Mouse (Mus musculus) inflammation-experienced regulatory T-cells, adult 6 months (primary cell): ENCODE measurements at regions not wholly inside any gene's neighbourhood (a gene's known extent, or its start where the extent isn't known, plus 50 kb on each side); places are given as distances from the start of the nearest gene placed in this dataset.
"Not testable (repeated sequence)": the region's sequence is repeated elsewhere in the genome, so short reads cannot be mapped to it uniquely, and the experiment has no call there.

Source experiments
- ATAC-seq: one replicate; pipeline ENCODE4 v1.8.0; 2017

DNA sequence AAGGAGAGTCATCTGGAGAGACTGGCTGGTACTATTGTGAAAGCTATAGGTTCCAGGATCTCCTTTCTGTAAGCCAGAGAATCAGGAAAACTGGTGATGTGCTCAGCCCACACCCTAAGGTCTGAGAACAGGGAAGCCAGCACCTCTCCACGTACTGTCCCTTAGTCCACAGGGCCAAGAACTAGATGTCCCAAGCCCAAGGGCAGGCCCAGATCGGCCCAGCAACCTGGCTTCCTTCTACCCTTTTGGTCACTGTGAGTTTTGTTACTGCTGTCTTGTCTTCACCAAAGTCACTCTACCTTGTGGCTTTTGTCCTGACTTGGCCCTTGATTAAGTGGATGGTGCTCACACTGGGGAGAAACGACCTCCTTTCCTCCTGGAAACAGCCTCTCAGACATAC, 107.8 kb upstream of the Spata13 start:
- ATAC-seq: no peak

DNA sequence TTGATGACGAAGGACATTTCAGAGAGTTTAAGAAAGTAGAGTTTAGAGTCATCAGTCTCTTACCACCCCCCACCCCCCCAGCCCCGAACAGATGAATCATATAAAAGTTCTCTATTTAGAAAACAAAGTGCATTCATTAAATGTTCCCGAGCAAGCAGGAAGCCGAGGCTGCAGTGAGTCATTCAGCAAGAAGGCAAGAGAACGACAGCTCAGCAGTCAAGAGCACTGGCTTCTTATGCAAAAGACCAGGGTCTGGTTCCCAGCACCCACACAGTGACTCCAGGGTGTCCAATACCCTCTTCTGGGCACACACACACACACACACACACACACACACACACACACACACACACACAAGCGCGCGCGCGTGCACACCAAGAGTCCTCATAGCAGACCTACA, 107.0 kb upstream of the Spata13 start:
- ATAC-seq: no peak

DNA sequence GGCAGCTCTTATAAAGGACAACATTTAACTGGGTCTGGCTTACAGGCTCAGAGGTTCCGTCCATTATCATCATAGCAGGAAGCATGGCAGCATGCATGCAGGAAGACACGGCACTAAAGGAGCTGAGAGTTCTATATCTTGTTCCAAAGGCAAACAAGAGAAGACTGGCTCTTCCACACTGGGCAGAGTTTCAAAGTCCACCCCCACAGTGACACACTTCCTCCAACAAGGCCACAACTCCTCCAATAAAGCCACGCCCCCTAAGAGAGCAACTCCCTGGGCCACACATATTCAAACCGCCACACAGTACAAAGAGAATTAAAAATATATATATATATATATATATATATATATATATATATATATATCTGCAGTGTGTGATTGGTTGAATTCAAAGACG, 105.8 kb upstream of the Spata13 start:
- ATAC-seq: no peak

DNA sequence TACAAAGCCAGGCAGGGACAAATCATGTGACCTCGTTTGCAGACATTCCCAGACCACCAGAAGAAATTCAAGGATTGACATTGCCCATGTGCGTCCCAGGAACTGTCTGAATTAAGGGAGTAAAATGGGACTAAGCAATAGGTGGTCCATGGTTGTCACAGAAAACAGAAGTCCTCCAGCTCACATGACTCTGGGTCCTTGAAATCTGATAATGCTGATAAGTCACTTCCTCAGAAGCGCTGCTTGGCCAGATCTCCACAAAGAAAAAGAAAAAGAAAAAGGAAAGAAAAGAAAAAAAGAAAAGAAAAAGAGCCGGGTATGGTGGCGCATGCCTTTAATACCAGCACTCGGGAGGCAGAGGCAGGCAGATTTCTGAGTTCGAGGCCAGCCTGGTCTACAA, 105.3 kb upstream of the Spata13 start:
- no peak for ATAC-seq

DNA sequence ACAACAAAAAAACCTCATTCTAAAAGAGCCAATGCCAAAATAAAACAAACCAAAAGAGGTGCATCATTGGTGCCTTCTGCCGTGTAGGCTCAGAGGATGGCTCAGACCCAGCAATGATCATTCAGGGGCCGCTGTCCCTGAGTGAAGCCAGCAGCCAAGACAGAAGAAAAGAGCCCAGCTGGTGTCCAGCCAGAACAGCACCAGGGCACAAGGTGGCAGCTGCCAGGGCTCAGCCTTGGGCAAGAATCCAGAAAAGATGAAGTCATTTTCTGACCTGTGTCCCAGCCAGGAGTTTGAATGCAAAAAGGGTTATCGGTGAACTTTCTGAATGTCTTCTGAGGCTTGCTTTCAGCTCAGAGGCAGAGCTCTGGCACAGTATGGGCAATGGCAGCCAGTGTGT, 104.8 kb upstream of the Spata13 start:
- ATAC-seq: no peak

DNA sequence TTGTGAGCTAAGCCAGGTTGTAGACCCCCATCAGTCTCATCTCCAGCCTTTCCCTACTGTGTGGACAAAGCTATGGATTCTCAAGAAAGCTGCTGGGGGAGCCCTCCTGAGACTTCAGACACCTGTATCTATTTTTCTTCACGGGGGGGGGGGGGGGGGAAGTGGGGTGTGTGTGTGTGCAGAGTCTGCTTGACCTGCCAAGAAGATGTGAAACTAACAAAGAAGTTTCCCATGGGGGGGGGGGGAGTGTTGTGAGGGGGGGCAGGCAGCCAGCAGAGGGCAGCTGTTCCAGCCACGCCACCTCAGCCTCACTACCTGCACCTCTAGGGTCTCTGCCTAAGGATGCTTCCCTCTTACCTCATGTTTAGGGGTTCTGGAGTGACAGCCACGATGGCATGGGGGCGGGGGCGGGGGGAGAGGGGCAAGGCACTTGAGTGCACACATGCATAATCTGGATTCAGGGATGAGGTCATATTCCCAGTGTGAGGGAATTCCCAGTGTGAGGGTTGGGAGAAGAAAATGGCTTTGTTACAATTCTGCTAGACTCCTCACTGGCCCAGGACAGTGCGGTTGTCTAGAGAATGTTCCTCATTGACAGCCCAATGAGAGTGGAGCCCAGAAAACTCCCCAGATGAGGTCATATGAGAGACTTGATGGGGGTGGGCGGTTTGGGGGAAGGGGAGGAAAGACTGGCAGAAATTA, 104.0 kb upstream of the Spata13 start:
- no peak for ATAC-seq

DNA sequence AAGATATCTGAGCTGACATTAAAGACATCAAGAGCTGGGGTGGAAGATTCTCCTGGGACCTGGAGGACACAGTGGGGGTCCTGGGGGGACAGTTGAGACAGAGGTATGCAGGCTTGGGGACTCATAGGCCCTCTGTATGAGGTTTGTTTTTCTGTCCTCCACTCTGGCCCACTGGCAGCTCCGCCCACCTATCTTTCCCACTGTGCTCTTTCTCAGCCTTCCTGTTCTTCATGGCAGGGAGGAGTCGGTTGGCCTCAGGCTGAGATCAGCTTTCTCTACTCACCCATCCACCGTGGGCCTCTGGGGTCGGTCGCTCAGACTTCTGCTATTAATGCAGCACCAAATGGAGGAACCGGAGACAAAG, 103.5 kb upstream of the Spata13 start:
- ATAC-seq: no peak

DNA sequence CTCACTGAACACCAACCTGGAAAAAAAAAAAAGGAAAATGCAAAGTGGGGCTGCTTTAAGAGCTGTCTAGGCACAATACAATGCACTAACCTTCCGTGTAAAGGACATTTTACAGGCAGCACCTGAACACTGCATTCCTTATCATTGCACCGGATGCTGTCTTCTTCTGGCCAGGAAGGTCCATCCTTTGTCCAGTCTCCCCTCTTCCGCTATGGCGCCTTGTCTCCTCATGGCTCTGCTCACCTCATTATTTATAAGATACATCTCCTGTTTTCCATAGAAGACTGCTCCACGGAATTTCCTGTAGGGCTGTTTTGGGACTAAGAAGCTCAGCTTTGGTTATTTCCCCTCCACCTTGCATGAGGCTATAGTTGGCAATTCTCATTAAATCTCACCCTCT, 102.8 kb upstream of the Spata13 start:
- no peak for ATAC-seq

DNA sequence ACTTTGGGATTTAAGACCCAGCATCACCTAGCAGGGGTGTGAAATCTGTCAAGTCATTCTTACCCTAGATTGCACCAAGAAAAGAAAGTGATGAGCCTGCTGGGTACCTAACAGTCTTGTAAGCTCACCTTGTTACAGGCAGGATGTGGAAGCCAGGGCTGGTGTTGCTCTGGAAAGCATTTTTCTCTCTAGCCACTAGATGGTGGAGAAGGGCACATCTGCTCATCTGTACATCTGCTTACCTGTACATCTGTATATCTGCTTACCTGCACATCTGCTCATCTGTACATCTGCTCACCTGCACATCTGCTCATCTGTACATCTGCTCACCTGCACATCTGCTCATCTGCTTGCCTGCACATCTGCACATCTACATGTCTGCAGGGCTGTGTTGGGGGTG, 102.0 kb upstream of the Spata13 start:
- no peak for ATAC-seq

DNA sequence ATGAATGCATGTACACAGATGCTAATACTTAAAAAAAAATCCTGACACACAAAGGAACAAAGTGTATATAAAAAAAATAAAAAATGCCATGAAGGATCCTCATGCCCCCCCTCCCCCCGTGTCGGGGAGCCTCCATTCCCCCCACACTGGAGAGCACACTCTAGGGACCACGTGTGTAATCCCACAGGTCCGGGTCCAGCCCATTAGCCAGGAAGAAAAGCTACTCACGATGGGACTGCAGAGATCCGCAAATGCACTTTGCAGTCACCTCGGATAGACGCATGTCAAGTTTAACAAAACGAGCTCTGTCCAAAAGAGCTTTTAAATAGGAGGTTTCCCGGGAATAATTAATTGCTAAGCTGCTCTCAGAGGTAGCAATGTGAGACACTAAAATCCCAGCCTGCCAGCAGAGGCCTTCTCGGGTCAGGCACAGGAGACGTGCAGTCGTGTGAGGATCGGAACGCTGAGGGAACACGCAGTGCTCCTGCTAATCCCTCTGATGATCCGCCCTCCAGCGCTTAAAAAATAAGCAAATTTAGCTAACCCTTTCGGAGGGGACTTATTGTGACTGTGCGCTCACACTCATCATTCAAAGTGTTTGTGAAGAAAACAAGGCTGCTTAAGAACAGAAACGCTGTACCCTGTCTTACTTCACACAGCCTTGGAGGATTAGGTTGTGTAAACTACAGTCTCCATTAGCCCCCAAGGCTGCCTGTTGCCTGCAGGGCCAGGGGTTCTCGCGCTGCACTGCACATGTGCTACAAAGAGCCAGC, 100.2 kb upstream of the Spata13 start:
- ATAC-seq: no peak

DNA sequence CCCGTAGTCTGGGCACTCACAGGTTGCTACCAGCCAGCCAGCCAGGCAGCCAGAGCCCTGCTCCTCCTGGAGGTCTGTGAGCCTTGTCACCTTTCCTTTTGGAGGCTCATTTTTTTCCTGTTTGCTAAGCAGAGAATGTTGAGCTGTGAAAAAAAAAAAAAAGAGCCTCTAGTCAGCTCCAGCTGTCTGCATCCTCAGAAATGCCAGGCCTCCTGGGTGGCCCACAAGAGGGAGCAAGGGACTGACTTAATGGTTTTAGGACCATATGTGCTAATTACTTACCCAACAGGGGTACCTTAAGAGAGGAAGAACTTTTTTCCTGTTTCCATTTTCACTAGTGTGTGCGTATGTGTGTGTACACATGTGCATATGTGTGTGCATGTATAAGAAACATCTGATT, 94.8 kb upstream of the Spata13 start:
- no peak for ATAC-seq

DNA sequence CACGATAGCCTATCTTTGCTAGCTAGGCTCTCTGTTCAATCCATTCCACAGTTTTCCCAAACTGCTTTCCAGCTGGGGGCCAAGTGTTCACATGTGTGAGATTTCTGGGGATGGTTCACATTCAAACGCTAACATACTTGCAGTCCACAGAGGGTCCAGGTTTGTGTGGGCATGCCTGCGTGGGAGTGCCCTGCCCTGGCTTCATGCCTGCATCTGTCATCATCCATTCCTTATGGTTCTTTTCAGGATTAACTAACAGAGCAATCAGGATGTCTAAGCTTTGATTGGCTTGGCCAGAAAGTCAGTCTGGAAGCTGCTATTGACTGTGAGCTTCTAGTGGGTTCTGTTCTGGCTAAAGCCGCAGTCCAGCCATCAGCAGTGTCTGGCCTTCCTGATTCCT, 93.7 kb upstream of the Spata13 start:
- no peak for ATAC-seq

DNA sequence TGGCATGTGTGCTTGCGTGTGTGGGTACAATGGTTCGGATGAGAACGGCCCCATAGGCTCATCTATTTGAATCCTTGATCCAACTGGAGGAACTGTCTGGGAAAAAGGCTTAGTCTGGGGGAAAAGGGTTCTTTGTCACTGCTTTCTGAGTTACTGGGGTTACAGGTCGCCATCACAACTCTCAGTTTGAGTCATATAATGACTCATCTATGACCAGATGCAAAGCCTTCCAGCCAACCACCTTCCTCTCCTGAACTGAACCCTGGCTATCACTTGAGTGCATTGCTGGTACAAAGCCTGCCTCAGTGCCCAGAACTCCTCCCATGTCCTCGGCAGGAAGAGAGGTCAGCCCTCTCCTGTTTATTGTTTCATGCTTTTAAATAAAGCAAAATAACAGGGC, 92.2 kb upstream of the Spata13 start:
- no peak for ATAC-seq

DNA sequence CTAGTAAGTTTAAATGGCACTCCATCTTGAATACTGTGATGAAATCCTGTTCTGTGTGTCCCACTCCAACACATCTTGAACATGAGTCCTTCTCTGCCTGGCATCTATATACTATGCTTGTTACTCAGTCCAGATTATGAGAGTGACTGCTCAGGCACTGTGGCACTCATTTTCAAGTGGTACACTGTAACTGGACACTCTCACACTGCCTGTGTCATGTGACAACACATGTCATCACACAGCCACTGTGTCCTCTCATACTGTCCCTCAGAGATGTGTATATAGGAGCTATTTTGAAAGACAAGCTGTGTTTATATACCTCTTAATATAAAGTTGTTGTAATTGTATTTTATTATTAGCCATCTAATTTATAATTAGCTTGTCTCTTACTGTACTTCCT, 89.0 kb upstream of the Spata13 start:
- ATAC-seq: no peak

DNA sequence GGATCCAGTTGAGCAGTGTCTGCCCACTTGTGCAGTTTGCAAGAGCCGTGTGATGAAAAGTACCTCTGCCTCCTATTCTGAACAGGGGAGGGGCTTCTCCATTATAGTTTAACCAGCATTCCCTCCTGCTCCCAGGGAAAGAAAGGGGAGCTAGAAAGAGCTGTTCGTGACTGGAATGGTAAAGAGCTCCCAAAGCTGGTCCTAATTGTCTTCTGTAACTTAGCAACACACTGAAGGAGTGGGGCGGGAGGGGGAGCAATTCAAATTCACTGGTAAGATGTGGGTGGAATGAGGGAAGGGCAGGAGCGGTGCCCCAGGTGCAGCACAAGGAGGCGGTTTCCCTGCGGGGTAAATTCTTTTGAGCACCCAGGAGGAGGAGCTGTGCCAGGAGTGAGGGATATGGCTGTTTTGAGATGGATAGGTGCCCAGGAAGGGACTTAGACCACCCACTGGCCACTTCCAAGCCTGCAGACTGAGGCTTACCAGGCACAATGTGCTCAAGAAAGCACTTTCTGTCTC, 79.5 kb upstream of the Spata13 start:
- ATAC-seq: no peak

DNA sequence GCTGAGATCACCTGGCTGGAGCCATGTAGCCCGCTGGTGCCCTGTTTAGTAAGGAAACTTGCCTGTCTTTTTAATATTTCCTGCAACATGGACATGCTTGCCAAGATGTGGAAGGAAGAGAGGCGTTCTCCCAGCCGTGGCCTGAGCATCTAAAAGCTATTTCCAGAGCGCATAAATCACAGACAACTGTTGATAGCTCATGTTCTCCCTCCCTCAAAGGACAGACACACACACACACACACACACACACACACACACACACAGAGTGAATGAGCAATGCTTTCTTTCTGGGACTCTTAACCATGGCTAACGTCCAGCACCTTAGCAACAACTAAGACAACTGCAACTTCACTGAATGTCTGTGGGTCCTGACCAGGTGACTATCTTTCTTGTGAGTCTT, 77.3 kb upstream of the Spata13 start:
- ATAC-seq: no peak

DNA sequence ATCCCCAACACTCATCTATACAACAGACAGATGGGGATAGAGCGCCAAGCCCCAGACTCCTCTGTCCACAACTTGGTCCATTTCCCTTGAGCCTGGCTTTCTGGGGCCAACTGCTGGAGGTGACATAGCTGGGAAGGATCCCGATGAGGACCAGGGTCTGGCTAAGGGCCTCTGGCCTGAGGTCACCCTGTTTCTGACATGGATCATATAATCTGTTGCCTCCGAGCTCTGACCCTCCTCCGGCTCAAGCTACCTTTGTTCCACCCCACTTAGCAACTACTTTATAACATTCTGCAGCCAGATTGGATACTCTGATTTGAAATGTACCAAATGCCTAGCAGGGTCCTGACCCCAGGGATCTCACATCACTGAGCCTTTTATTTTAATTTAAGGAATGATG, 76.8 kb upstream of the Spata13 start:
- ATAC-seq: no peak

DNA sequence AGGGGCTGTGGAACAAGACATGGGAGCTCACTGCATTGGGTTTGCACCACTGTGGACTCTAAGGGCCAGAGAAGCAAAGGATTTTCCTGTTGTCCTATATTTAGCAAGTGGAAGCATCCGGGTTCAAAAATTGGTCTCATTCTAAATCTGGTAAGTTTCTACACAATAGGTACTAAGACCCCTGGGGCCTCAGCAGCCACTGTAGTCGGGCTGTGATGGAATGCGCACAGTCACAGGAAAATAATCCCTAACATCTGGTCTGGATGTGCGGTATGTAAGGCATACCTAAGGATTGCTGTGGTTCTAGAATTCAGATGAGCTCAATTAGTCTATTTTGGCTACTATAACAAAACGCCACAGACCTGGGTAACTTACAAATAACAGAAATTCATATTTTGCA, 74.4 kb upstream of the Spata13 start:
- no peak for ATAC-seq

DNA sequence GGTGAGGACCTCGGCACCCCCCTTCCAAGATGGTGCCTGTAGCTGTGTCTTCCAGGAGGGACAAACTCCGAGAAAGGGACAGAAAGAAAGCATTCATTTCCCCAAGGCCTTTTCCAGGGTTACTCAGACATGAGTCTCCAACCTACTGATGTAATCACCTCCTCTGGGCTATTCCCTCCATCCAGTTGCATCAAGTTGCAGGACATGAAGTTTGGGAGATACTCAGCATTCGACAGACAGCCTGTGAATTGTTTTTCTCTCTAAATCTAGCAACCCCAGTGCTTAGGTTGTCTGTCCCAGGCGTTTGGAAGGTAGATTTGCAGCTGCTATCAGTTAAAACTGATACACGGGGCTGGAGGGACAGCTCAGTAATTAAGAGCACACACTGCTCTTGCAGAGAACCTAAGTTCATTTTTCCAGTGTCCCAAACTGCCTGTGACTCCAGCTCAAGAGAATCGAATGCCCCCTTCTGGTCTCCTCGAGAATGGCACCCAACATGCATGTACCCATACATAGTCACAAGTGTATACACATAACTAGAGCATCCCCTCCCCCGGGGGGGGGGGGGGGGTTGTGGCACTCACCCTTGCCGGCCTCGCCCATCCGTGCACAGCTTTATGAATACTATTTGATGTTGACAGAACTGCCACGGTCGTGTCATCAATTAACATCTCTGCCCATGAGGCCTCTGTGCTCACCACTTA, 73.8 kb upstream of the Spata13 start:
- no peak for ATAC-seq

DNA sequence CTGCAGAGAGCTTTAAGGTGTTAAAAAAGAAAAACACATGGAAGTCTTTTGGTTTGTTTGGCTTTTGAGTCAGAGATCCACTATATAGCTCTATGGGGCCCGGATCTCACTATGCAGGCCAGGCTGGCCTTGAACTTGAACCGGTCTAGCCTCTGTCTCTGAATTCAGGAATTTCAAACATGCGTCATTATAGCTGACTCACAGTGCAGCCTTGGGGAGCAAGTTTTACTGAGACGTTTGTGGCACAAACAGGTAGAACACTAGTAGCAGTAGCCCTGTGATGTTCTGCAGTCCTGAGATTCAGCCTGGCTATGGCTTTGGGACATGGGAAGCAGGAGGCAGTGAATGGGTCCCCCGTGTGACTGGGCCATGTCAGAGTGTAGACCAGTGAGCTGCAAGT, 57.5 kb upstream of the Spata13 start:
- ATAC-seq: no peak

DNA sequence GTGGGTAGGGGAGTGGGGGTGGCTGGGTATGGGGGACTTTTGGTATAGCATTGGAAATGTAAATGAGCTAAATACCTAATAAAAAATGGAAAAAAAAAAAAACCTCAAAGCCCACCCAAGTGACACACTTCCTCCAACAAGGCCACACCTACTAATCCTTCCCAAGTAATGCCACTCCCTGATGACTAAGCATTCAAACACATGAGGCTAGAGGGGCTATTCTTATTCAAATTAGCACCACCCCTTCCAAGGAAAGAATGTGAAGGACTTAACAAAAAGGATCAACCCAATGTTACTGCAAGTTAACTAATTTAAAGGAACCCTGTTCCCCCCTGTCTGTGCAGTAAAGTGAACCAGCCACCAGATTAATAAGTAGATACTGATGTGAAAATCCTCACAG, 53.7 kb upstream of the Spata13 start:
- not testable (repeated sequence) for ATAC-seq
